Mouse (Mus musculus) small intestine, adult 2 months (tissue): ENCODE data around the gene Cachd1.

Experiments used
- CTCF ChIP-seq: fragments of 200-500 bp; IDR thresholded peaks from 2 replicates; pipeline ENCODE4 v1.5.1; 2012; ENCODE audit warnings: low read depth, mild to moderate bottlenecking, control low read depth, inconsistent platforms, low read length, moderate library complexity, mixed read lengths; ENCODE audit not compliant: insufficient replicate concordance, insufficient read length; ENCODE audit errors: extremely low read depth
- POLR2A ChIP-seq: fragments of 200-500 bp; IDR thresholded peaks from 2 replicates; pipeline ENCODE4 v1.6.1; 2012; ENCODE audit warnings: low read depth, mild to moderate bottlenecking, control low read depth, inconsistent platforms, low read length, moderate library complexity

GRCm38 (mm10) chr4:100996060-100996651 is 219.7 kb downstream of the Cachd1 start:
- no peak for TF ChIP-seq CTCF
- TF ChIP-seq POLR2A, result no peak
